Mouse (Mus musculus) embryonic facial prominence, embryonic 12.5 days (tissue): ENCODE data around the gene Abl2. TPM values are rescaled to one million over a fixed set of nuclear protein-coding genes. Genes with fewer than 3 reads are reported as not detected.
"Not testable (repeated sequence)": the region's sequence is repeated elsewhere in the genome, so short reads cannot be mapped to it uniquely, and the experiment has no call there.

ENCODE experiments used
- ATAC-seq: fragments of 200-750 bp; cut with Nextera tagmentation; 2 replicates; pipeline ENCODE4 v1.8.0; 2017; ENCODE audit not compliant: insufficient number of reproducible peaks, insufficient read depth, low FRiP score, low TSS enrichment
- H3K27ac ChIP-seq: fragments of 300-500 bp; sonication (generic); 2 replicates; pipeline ENCODE4 v1.5.1; 2016; ENCODE audit warnings: mild to moderate bottlenecking
- H3K27me3 ChIP-seq: fragments of 300-500 bp; sonication (generic); 2 replicates; pipeline ENCODE4 v1.6.1; 2016; ENCODE audit warnings: mild to moderate bottlenecking, moderate library complexity
- H3K36me3 ChIP-seq: fragments of 300-500 bp; sonication (generic); 2 replicates; pipeline ENCODE4 v1.6.1; 2016; ENCODE audit warnings: mild to moderate bottlenecking
- H3K4me1 ChIP-seq: fragments of 300-500 bp; sonication (generic); 2 replicates; pipeline ENCODE4 v1.6.1; 2016
- H3K4me2 ChIP-seq: fragments of 300-500 bp; sonication (generic); replicated peaks from 2 replicates; pipeline ENCODE4 v1.6.1; 2016; ENCODE audit warnings: mild to moderate bottlenecking, moderate library complexity
- H3K4me3 ChIP-seq: fragments of 300-500 bp; sonication (generic); 2 replicates; pipeline ENCODE4 v1.5.1; 2016; ENCODE audit warnings: mild to moderate bottlenecking
- H3K9ac ChIP-seq: fragments of 300-500 bp; sonication (generic); 2 replicates; pipeline ENCODE4 v1.6.1; 2016; ENCODE audit warnings: mild to moderate bottlenecking, moderate library complexity
- H3K9me3 ChIP-seq: fragments of 300-500 bp; sonication (generic); 2 replicates; pipeline ENCODE4 v1.6.1; 2016; ENCODE audit warnings: mild to moderate bottlenecking, moderate library complexity
- WGBS: fragments of 180-500 bp; shearing (Covaris S2); methylation state at CpG from one replicate; pipeline ENCODE4 v1.1.7; 2016; 5-methylcytosine and 5-hydroxymethylcytosine counted together
- polyA plus RNA-seq: library from polyadenylated mRNA; unstranded; fragments of >200 nt; fragmentation: Nextera tagmentation; extraction: Ambion mirVana; gene quantifications from 2 replicates; pipeline ENCODE4 v1.2.1, GENCODE M21; 2016

Gene Abl2
- polyA plus RNA-seq = 5.3 and 6.1 TPM in 2 replicates

GRCm38 (mm10) chr1:156558024-156558930 lies at the start of gene Abl2:
Abl2 (plus strand) TSS chr1:156558786.
- Histone ChIP-seq H3K9ac (peak within 1 kb of the TSS; percentile 97), H3K27ac (peak within 1 kb of the TSS; percentile 97), H3K36me3 (no peaks in the 10 kb centered on the region), H3K4me2 (peak within 1 kb of the TSS; percentile 68), H3K27me3 (no peaks in the 10 kb centered on the region), H3K4me3 (peak within 1 kb of the TSS; percentile 96), H3K9me3 (no peaks in the 10 kb centered on the region), H3K4me1 (peaks cover 18% of the 10 kb centered on the region)
- peak; percentile 93 for ATAC-seq
- 7% methylated on average over 60 of the region's 60 CpGs for WGBS

GRCm38 (mm10) chr1:156520136-156520780 lies 38.3 kb upstream of the Abl2 start:
- H3K27ac ChIP-seq = no peak overlapping the region
- H3K4me1 ChIP-seq = no peaks in the 10 kb centered on the region
- no peaks in the 10 kb centered on the region for H3K27me3 ChIP-seq
- no peak overlapping the region for H3K9ac ChIP-seq
- no peak for ATAC-seq
- WGBS = 76% methylated on average over 3 of the region's 3 CpGs
- no peaks in the 10 kb centered on the region for H3K9me3 ChIP-seq
- H3K36me3 ChIP-seq = no peaks in the 10 kb centered on the region
- no peak overlapping the region for H3K4me2 ChIP-seq
- no peak overlapping the region for H3K4me3 ChIP-seq

GRCm38 (mm10) chr1:156521796-156522517 lies 36.6 kb upstream of the Abl2 start:
- no peaks in the 10 kb centered on the region for H3K36me3 ChIP-seq
- no peak overlapping the region for H3K9ac ChIP-seq
- 74% methylated on average over 15 of the region's 15 CpGs for WGBS
- H3K27me3 ChIP-seq = no peaks in the 10 kb centered on the region
- no peaks in the 10 kb centered on the region for H3K4me1 ChIP-seq
- no peak overlapping the region for H3K4me3 ChIP-seq
- H3K9me3 ChIP-seq = no peaks in the 10 kb centered on the region
- no peak overlapping the region for H3K27ac ChIP-seq
- ATAC-seq = no peak
- H3K4me2 ChIP-seq = 0 out of 2 replicates have a peak overlapping the region, but pooled peaks have one; percentile 7

GRCm38 (mm10) chr1:156523842-156524241 lies 34.7 kb upstream of the Abl2 start, which contains the start of gene Gm10031:
Gm10031 (plus strand) TSS chr1:156524012.
- not testable (repeated sequence) for ATAC-seq, H3K4me1 ChIP-seq, H3K9ac ChIP-seq, H3K4me3 ChIP-seq, H3K27me3 ChIP-seq, H3K36me3 ChIP-seq, H3K4me2 ChIP-seq, H3K9me3 ChIP-seq, H3K27ac ChIP-seq
- 89% methylated on average over 22 of the region's 22 CpGs for WGBS

- H3K4me2 ChIP-seq, H3K27me3 ChIP-seq: not testable (repeated sequence)
Observed at GRCm38 (mm10) chr1:156532476-156533175, 26.0 kb upstream of the Abl2 start.

GRCm38 (mm10) chr1:156533483-156533882 lies 25.1 kb upstream of the Abl2 start:
- Histone ChIP-seq H3K4me3 (no peak overlapping the region), H3K27me3 (no peaks in the 10 kb centered on the region), H3K9ac (no peak overlapping the region), H3K4me1 (no peaks in the 10 kb centered on the region), H3K9me3 (no peaks in the 10 kb centered on the region), H3K36me3 (no peaks in the 10 kb centered on the region), H3K27ac (no peak overlapping the region), H3K4me2 (no peak overlapping the region)
- no peak for ATAC-seq
- 87% methylated on average over 3 of the region's 3 CpGs for WGBS

More at GRCm38 (mm10) chr1:156532476-156533175, 26.0 kb upstream of the Abl2 start:
- H3K9ac ChIP-seq, H3K4me3 ChIP-seq, H3K9me3 ChIP-seq, ATAC-seq, H3K36me3 ChIP-seq, H3K27ac ChIP-seq, H3K4me1 ChIP-seq: not testable (repeated sequence)
- 83% methylated on average over 16 of the region's 16 CpGs for WGBS

- H3K4me1 ChIP-seq = no peaks in the 10 kb centered on the region
- no peak overlapping the region for H3K9ac ChIP-seq
- H3K9me3 ChIP-seq = no peaks in the 10 kb centered on the region
- ATAC-seq = no peak
- WGBS = 82% methylated on average over 4 of the region's 4 CpGs
- H3K4me2 ChIP-seq = no peak overlapping the region
- H3K27me3 ChIP-seq = no peaks in the 10 kb centered on the region
- no peak overlapping the region for H3K27ac ChIP-seq
- H3K36me3 ChIP-seq = no peaks in the 10 kb centered on the region
- H3K4me3 ChIP-seq = no peak overlapping the region
Observed at GRCm38 (mm10) chr1:156533911-156534310, 24.7 kb upstream of the Abl2 start.

- WGBS = 74% methylated on average over 2 of the region's 2 CpGs
- no peaks in the 10 kb centered on the region for H3K9me3 ChIP-seq
- no peak overlapping the region for H3K4me3 ChIP-seq
- H3K4me2 ChIP-seq = no peak overlapping the region
- no peak overlapping the region for H3K9ac ChIP-seq
- H3K27me3 ChIP-seq = no peaks in the 10 kb centered on the region
- no peaks in the 10 kb centered on the region for H3K4me1 ChIP-seq
- no peak for ATAC-seq
- no peaks in the 10 kb centered on the region for H3K36me3 ChIP-seq
- no peak overlapping the region for H3K27ac ChIP-seq
Observed at GRCm38 (mm10) chr1:156537031-156537430, 21.6 kb upstream of the Abl2 start.

- H3K9me3 ChIP-seq = no peaks in the 10 kb centered on the region
- 82% methylated on average over 6 of the region's 6 CpGs for WGBS
- no peak overlapping the region for H3K4me3 ChIP-seq
- H3K27ac ChIP-seq = no peak overlapping the region
- H3K4me1 ChIP-seq = no peaks in the 10 kb centered on the region
- no peak overlapping the region for H3K4me2 ChIP-seq
- no peak for ATAC-seq
- H3K9ac ChIP-seq = no peak overlapping the region
- no peaks in the 10 kb centered on the region for H3K36me3 ChIP-seq
- no peaks in the 10 kb centered on the region for H3K27me3 ChIP-seq
Observed at GRCm38 (mm10) chr1:156537701-156538100, 20.9 kb upstream of the Abl2 start.

- H3K27me3 ChIP-seq = no peaks in the 10 kb centered on the region
- WGBS = 73% methylated on average over 3 of the region's 3 CpGs
- no peaks in the 10 kb centered on the region for H3K36me3 ChIP-seq
- H3K4me2 ChIP-seq = no peak overlapping the region
- no peak for ATAC-seq
- H3K4me1 ChIP-seq = no peaks in the 10 kb centered on the region
- H3K9me3 ChIP-seq = no peaks in the 10 kb centered on the region
- no peak overlapping the region for H3K27ac ChIP-seq
- H3K9ac ChIP-seq = no peak overlapping the region
- H3K4me3 ChIP-seq = no peak overlapping the region
Observed at GRCm38 (mm10) chr1:156538382-156538781, 20.2 kb upstream of the Abl2 start.
